Mouse (Mus musculus): ENCODE results near the gene Wdr37. TPM values are rescaled to one million over a fixed set of nuclear protein-coding genes. Genes with fewer than 3 reads are reported as not detected.
"Not testable (repeated sequence)": the region's sequence is repeated elsewhere in the genome, so short reads cannot be mapped to it uniquely, and the experiment has no call there.

Gene Wdr37
- total RNA-seq, 2 experiments from 2014 or later = 84.6 to 95.1 TPM

GRCm38 (mm10) chr13:8847702-8848101 lies 24.0 kb downstream of the Wdr37 start:
- intact Hi-C loops (cut with DNase I) = loop anchor here (5.0 kb wide), 1 partner anchor 130 kb away; no protein-coding TSS in a partner anchor
- peak in 1 of 2 experiments; percentile 47 for DNase-seq (ENCODE audit: low spot score in 2 of 2)

GRCm38 (mm10) chr13:8842273-8842672 lies 29.4 kb downstream of the Wdr37 start:
- DNase-seq (ENCODE audit: low spot score in 2 of 2) = no peak
- intact Hi-C loops (cut with DNase I) = no loop called here

- intact Hi-C loops (cut with DNase I); DNase-seq (ENCODE audit: low spot score in 2 of 2): not testable (repeated sequence)
Measured at GRCm38 (mm10) chr13:8841846-8842245, 29.9 kb downstream of the Wdr37 start.

- no peak for DNase-seq (ENCODE audit: low spot score in 2 of 2)
- intact Hi-C loops (cut with DNase I) = no loop called here
Measured at GRCm38 (mm10) chr13:8840941-8841340, 30.8 kb downstream of the Wdr37 start.

- DNase-seq (ENCODE audit: low spot score in 2 of 2) = no peak
- intact Hi-C loops (cut with DNase I) = no loop called here
Measured at GRCm38 (mm10) chr13:8839937-8840336, 31.8 kb downstream of the Wdr37 start.

- intact Hi-C loops (cut with DNase I) = no loop called here
- DNase-seq (ENCODE audit: low spot score in 2 of 2) = no peak
Measured at GRCm38 (mm10) chr13:8839111-8839510, 32.6 kb downstream of the Wdr37 start.

- intact Hi-C loops (cut with DNase I) = no loop called here
- DNase-seq (ENCODE audit: low spot score in 2 of 2) = no peak
Measured at GRCm38 (mm10) chr13:8838394-8838793, 33.3 kb downstream of the Wdr37 start.

- intact Hi-C loops (cut with DNase I) = no loop called here
- no peak for DNase-seq (ENCODE audit: low spot score in 2 of 2)
Measured at GRCm38 (mm10) chr13:8834573-8834972, 37.1 kb downstream of the Wdr37 start.

- intact Hi-C loops (cut with DNase I) = no loop called here
- DNase-seq (ENCODE audit: low spot score in 2 of 2) = no peak
Measured at GRCm38 (mm10) chr13:8831546-8832251, 40.0 kb downstream of the Wdr37 start.

GRCm38 (mm10) chr13:8830696-8831095 lies 41.0 kb downstream of the Wdr37 start:
- no peak for DNase-seq (ENCODE audit: low spot score in 2 of 2)
- intact Hi-C loops (cut with DNase I) = no loop called here

GRCm38 (mm10) chr13:8829784-8830183 lies 41.9 kb downstream of the Wdr37 start:
- intact Hi-C loops (cut with DNase I) = no loop called here
- DNase-seq (ENCODE audit: low spot score in 2 of 2) = no peak

GRCm38 (mm10) chr13:8828946-8829345 lies 42.8 kb downstream of the Wdr37 start:
- DNase-seq (ENCODE audit: low spot score in 2 of 2) = no peak
- intact Hi-C loops (cut with DNase I) = no loop called here

GRCm38 (mm10) chr13:8823546-8823945 lies 48.2 kb downstream of the Wdr37 start:
- no peak for DNase-seq (ENCODE audit: low spot score in 2 of 2)
- intact Hi-C loops (cut with DNase I) = no loop called here

GRCm38 (mm10) chr13:8823120-8823519 lies 48.6 kb downstream of the Wdr37 start:
- intact Hi-C loops (cut with DNase I) = no loop called here
- DNase-seq (ENCODE audit: low spot score in 2 of 2) = peak in 1 of 2 experiments; percentile 22

GRCm38 (mm10) chr13:8822201-8822600 lies 49.5 kb downstream of the Wdr37 start:
- DNase-seq (ENCODE audit: low spot score in 2 of 2) = no peak
- intact Hi-C loops (cut with DNase I) = no loop called here

GRCm38 (mm10) chr13:8805931-8806330 lies 65.8 kb downstream of the Wdr37 start:
- DNase-seq (ENCODE audit: low spot score in 2 of 2) = no peak
- intact Hi-C loops (cut with DNase I) = no loop called here

- intact Hi-C loops (cut with DNase I) = no loop called here
- no peak for DNase-seq (ENCODE audit: low spot score in 2 of 2)
Measured at GRCm38 (mm10) chr13:8800576-8800975, 71.1 kb downstream of the Wdr37 start.

GRCm38 (mm10) chr13:8793217-8793616 lies 78.5 kb downstream of the Wdr37 start:
- DNase-seq (ENCODE audit: low spot score in 2 of 2) = no peak
- intact Hi-C loops (cut with DNase I) = no loop called here

- intact Hi-C loops (cut with DNase I) = no loop called here
- peak; percentile 70 to 74 for DNase-seq (ENCODE audit: low spot score in 2 of 2)
Measured at GRCm38 (mm10) chr13:8785185-8785584, 86.5 kb downstream of the Wdr37 start.

- no peak for DNase-seq (ENCODE audit: low spot score in 2 of 2)
- intact Hi-C loops (cut with DNase I) = loop anchor here (5.0 kb wide), 1 partner anchor 1947 kb away; no protein-coding TSS in a partner anchor
Measured at GRCm38 (mm10) chr13:8784308-8785061, 87.2 kb downstream of the Wdr37 start.

Measured in left cerebral cortex, postnatal 14 days (tissue).